Mouse (Mus musculus): ENCODE results near the gene Anxa1. TPM values are rescaled to one million over a fixed set of nuclear protein-coding genes. Genes with fewer than 3 reads are reported as not detected.

Anxa1 gene
- total and polyA plus RNA-seq, 3 experiments = 0.40 to 23.5 (median 13.4) TPM

- no peak for DNase-seq
These were observed 9.5 kb downstream of the Anxa1 start for GRCm38 (mm10) chr19:20381207-20381752.

- DNase-seq = no peak
These were observed 20.6 kb downstream of the Anxa1 start for GRCm38 (mm10) chr19:20370175-20370574.

- no peak for DNase-seq
These were observed 24.2 kb downstream of the Anxa1 start for GRCm38 (mm10) chr19:20366571-20366970.

- DNase-seq = no peak
These were observed 24.7 kb downstream of the Anxa1 start for GRCm38 (mm10) chr19:20366010-20366409.

GRCm38 (mm10) chr19:20365364-20365763 is 25.4 kb downstream of the Anxa1 start:
- no peak for DNase-seq

GRCm38 (mm10) chr19:20364931-20365330 is 25.8 kb downstream of the Anxa1 start:
- no peak for DNase-seq

- DNase-seq = no peak
These were observed 27.5 kb downstream of the Anxa1 start for GRCm38 (mm10) chr19:20363221-20363620.

- no peak for DNase-seq
These were observed 28.7 kb downstream of the Anxa1 start for GRCm38 (mm10) chr19:20361917-20362577.

GRCm38 (mm10) chr19:20358679-20359078 is 32.1 kb downstream of the Anxa1 start:
- DNase-seq = no peak

GRCm38 (mm10) chr19:20345317-20345917 is 45.3 kb downstream of the Anxa1 start:
- DNase-seq = peak; percentile 49

GRCm38 (mm10) chr19:20344511-20345316 is 46.0 kb downstream of the Anxa1 start:
- peak; percentile 13 for DNase-seq

- no peak for DNase-seq
These were observed 46.7 kb downstream of the Anxa1 start for GRCm38 (mm10) chr19:20344052-20344451.

Other genes with a start within 250 kb of the Anxa1 start
- gene Aldh1a1, start 101.8 kb upstream of the Anxa1 start, total RNA-seq (2021) = 100 to 1,000 TPM; 112 to 251 TPM
- gene Aldh1a1, start 101.8 kb upstream of the Anxa1 start, polyA plus RNA-seq (2012; rRNA removed) = 3.2 and 5.2 TPM in 2 replicates